Mouse (Mus musculus): Measurements from ENCODE around the gene Lpp.

The Lpp gene

GRCm38 (mm10) chr16:24678942-24679341 lies 285.6 kb downstream of the Lpp start:
- no peak for DNase-seq (ENCODE audit: low read depth, low spot score)

GRCm38 (mm10) chr16:24695062-24695461 lies 301.8 kb downstream of the Lpp start:
- no peak for DNase-seq (ENCODE audit: low read depth, low spot score)

- no peak for DNase-seq (ENCODE audit: low read depth, low spot score)
Observed at GRCm38 (mm10) chr16:24704215-24704614, 310.9 kb downstream of the Lpp start.

- no peak for DNase-seq (ENCODE audit: low read depth, low spot score)
Observed at GRCm38 (mm10) chr16:24723641-24724040, 330.3 kb downstream of the Lpp start.

- DNase-seq (ENCODE audit: low read depth, low spot score): no peak
Observed at GRCm38 (mm10) chr16:24732751-24733150, 339.4 kb downstream of the Lpp start.

- DNase-seq (ENCODE audit: low read depth, low spot score): no peak
Observed at GRCm38 (mm10) chr16:24733321-24733720, 340.0 kb downstream of the Lpp start.

GRCm38 (mm10) chr16:24735754-24736153 lies 342.4 kb downstream of the Lpp start:
- DNase-seq (ENCODE audit: low read depth, low spot score): peak; percentile 29

GRCm38 (mm10) chr16:24737362-24738057 lies 344.2 kb downstream of the Lpp start:
- DNase-seq (ENCODE audit: low read depth, low spot score): peak; percentile 86

GRCm38 (mm10) chr16:24740714-24741113 lies 347.4 kb downstream of the Lpp start:
- no peak for DNase-seq (ENCODE audit: low read depth, low spot score)

- DNase-seq (ENCODE audit: low read depth, low spot score): no peak
Observed at GRCm38 (mm10) chr16:24749816-24750215, 356.5 kb downstream of the Lpp start.

- DNase-seq (ENCODE audit: low read depth, low spot score): no peak
Observed at GRCm38 (mm10) chr16:24756141-24756540, 362.8 kb downstream of the Lpp start.

GRCm38 (mm10) chr16:24766051-24766450 lies 372.7 kb downstream of the Lpp start:
- no peak for DNase-seq (ENCODE audit: low read depth, low spot score)

GRCm38 (mm10) chr16:24766596-24766995 lies 373.3 kb downstream of the Lpp start:
- no peak for DNase-seq (ENCODE audit: low read depth, low spot score)

- DNase-seq (ENCODE audit: low read depth, low spot score): no peak
Observed at GRCm38 (mm10) chr16:24777053-24777452, 383.7 kb downstream of the Lpp start.

- no peak for DNase-seq (ENCODE audit: low read depth, low spot score)
Observed at GRCm38 (mm10) chr16:24778432-24779274, 385.3 kb downstream of the Lpp start.

- DNase-seq (ENCODE audit: low read depth, low spot score): no peak
Observed at GRCm38 (mm10) chr16:24780545-24780944, 387.2 kb downstream of the Lpp start.

GRCm38 (mm10) chr16:24781922-24782321 lies 388.6 kb downstream of the Lpp start:
- DNase-seq (ENCODE audit: low read depth, low spot score): no peak

- DNase-seq (ENCODE audit: low read depth, low spot score): no peak
Observed at GRCm38 (mm10) chr16:24785651-24786050, 392.3 kb downstream of the Lpp start.

- DNase-seq (ENCODE audit: low read depth, low spot score): no peak
Observed at GRCm38 (mm10) chr16:24788973-24789372, 395.7 kb downstream of the Lpp start.

GRCm38 (mm10) chr16:24791387-24791786 lies 398.1 kb downstream of the Lpp start:
- DNase-seq (ENCODE audit: low read depth, low spot score): no peak

GRCm38 (mm10) chr16:24791984-24792383 lies 398.7 kb downstream of the Lpp start:
- no peak for DNase-seq (ENCODE audit: low read depth, low spot score)

GRCm38 (mm10) chr16:24792836-24793235 lies 399.5 kb downstream of the Lpp start:
- no peak for DNase-seq (ENCODE audit: low read depth, low spot score)

GRCm38 (mm10) chr16:24794665-24795064 lies 401.4 kb downstream of the Lpp start:
- DNase-seq (ENCODE audit: low read depth, low spot score): no peak
